Mouse (Mus musculus): Measurements from ENCODE around the gene Morn2. TPM values are rescaled to one million over a fixed set of nuclear protein-coding genes. Genes with fewer than 3 reads are reported as not detected.
"Not testable (repeated sequence)": the region's sequence is repeated elsewhere in the genome, so short reads cannot be mapped to it uniquely, and the experiment has no call there.

The Morn2 gene
- polyA plus RNA-seq (2021), result 47.2 TPM

GRCm38 (mm10) chr17:80290074-80290657, at the start of gene Morn2, which contains the start of gene Dhx57:
Gene Morn2, plus strand, starts transcription at chr17:80290203.
Gene Dhx57, minus strand, starts transcription at chr17:80290476.
- no peak for TF ChIP-seq CTCF (IDR thresholded peaks at IDR 0.05)
- H3K27me3 ChIP-seq, result no peaks in the 10 kb centered on the region
- CTCF ChIA-PET, result interaction anchor here (1.3 to 3.3 kb wide), 7 partner anchors 17 to 273 kb away, joined by 3 to 19 read pairs (median 5); partner anchors contain the start of gene Arhgef33
- POLR2A ChIA-PET, result no interaction called here
- DNase-seq (ENCODE audit: low read depth, low spot score) (peak; percentile 68), ATAC-seq (peak; percentile 96)
- in situ Hi-C loops (cut with MboI; ENCODE audit: low pct_unique_long_range_greater_than_20kb), result loop anchor here (5.0 to 25.0 kb wide), 2 partner anchors 267 to 547 kb away; no protein-coding TSS in a partner anchor

- no peak for ATAC-seq
- CTCF ChIA-PET, result no interaction called here
- in situ Hi-C loops (cut with MboI; ENCODE audit: low pct_unique_long_range_greater_than_20kb), result no loop called here
These were observed 48.4 kb upstream of the Morn2 start for GRCm38 (mm10) chr17:80241594-80241993.

GRCm38 (mm10) chr17:80243116-80243515, 46.9 kb upstream of the Morn2 start:
- in situ Hi-C loops (cut with MboI; ENCODE audit: low pct_unique_long_range_greater_than_20kb), result no loop called here
- no peaks in the 10 kb centered on the region for H3K27me3 ChIP-seq
- ATAC-seq (no peak), DNase-seq (ENCODE audit: low read depth, low spot score) (no peak)
- ChIA-PET POLR2A (no interaction called here), CTCF (interaction anchor here (1.3 to 1.4 kb wide), 2 partner anchors 8 to 10 kb away, joined by 3 read pairs; no protein-coding TSS in a partner anchor)
- no peak for TF ChIP-seq CTCF (IDR thresholded peaks at IDR 0.05)

More at GRCm38 (mm10) chr17:80241594-80241993, 48.4 kb upstream of the Morn2 start:
- DNase-seq (ENCODE audit: low read depth, low spot score), result no peak
- TF ChIP-seq CTCF (IDR thresholded peaks at IDR 0.05), result no peak
- H3K27me3 ChIP-seq, result no peaks in the 10 kb centered on the region
- POLR2A ChIA-PET, result interaction anchor here (0.7 to 1.1 kb wide), 2 partner anchors 9 to 26 kb away, joined by 5 to 6 read pairs; no protein-coding TSS in a partner anchor

- CTCF ChIA-PET, result interaction anchor here (0.9 to 1.1 kb wide), 2 partner anchors 10 to 29 kb away, joined by 3 to 4 read pairs; partner anchors contain the start of gene Gemin6
- DNase-seq (ENCODE audit: low read depth, low spot score), result peak; percentile 22
- POLR2A ChIA-PET, result no interaction called here
- no peaks in the 10 kb centered on the region for H3K27me3 ChIP-seq
- in situ Hi-C loops (cut with MboI; ENCODE audit: low pct_unique_long_range_greater_than_20kb), result no loop called here
- peak; percentile 49 for ATAC-seq
- no peak for TF ChIP-seq CTCF (IDR thresholded peaks at IDR 0.05)
These were observed 37.1 kb upstream of the Morn2 start for GRCm38 (mm10) chr17:80252757-80253525.

GRCm38 (mm10) chr17:80254421-80254820, 35.6 kb upstream of the Morn2 start:
- no peak for TF ChIP-seq CTCF (IDR thresholded peaks at IDR 0.05)
- CTCF ChIA-PET, result no interaction called here
- no peaks in the 10 kb centered on the region for H3K27me3 ChIP-seq
- ATAC-seq, result no peak
- DNase-seq (ENCODE audit: low read depth, low spot score), result no peak
- POLR2A ChIA-PET, result interaction anchor here (0.6 to 1.7 kb wide), 2 partner anchors 20 to 31 kb away, joined by 5 to 6 read pairs; no protein-coding TSS in a partner anchor
- in situ Hi-C loops (cut with MboI; ENCODE audit: low pct_unique_long_range_greater_than_20kb), result no loop called here

DNA sequence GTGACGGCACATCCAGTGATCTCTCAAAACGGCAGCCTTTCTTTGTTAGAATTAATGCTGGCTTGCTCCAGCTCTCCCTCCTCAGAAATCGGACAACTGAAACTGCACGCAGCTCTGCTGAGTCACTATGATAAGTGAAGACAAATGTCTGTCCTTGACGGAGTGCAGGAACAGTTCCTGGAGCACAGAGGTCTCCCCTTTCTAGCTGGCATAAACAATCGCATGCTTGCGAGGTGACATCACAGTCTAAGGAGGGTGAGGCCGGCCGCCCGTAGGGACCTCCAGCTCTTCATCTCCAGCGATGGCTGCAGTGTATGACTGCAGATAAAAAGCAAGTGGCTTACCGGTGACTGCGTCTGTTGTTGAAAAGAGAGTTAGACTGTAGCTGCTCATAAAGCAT, 34.8 kb upstream of the Morn2 start:
- in situ Hi-C loops (cut with MboI; ENCODE audit: low pct_unique_long_range_greater_than_20kb), result no loop called here
- no peaks in the 10 kb centered on the region for H3K27me3 ChIP-seq
- POLR2A ChIA-PET, result interaction anchor here (1.7 kb wide), 1 partner anchor 21 kb away, joined by 6 read pairs; no protein-coding TSS in a partner anchor
- peak; percentile 61 for DNase-seq (ENCODE audit: low read depth, low spot score)
- CTCF ChIA-PET, result interaction anchor here (0.8 to 1.2 kb wide), 3 partner anchors 9 to 35 kb away, joined by 3 to 4 read pairs (median 3); partner anchors contain the start of genes Dhx57 and Morn2
- ATAC-seq, result peak; percentile 81
- TF ChIP-seq CTCF (IDR thresholded peaks at IDR 0.05), result no peak

GRCm38 (mm10) chr17:80267065-80267464, 22.9 kb upstream of the Morn2 start:
- TF ChIP-seq CTCF (IDR thresholded peaks at IDR 0.05), result no peak
- no peak for ATAC-seq
- DNase-seq (ENCODE audit: low read depth, low spot score), result no peak
- ChIA-PET CTCF (no interaction called here), POLR2A (interaction anchor here (0.5 kb wide), 1 partner anchor 26 kb away, joined by 6 read pairs; no protein-coding TSS in a partner anchor)
- H3K27me3 ChIP-seq, result no peaks in the 10 kb centered on the region
- in situ Hi-C loops (cut with MboI; ENCODE audit: low pct_unique_long_range_greater_than_20kb), result no loop called here

DNA sequence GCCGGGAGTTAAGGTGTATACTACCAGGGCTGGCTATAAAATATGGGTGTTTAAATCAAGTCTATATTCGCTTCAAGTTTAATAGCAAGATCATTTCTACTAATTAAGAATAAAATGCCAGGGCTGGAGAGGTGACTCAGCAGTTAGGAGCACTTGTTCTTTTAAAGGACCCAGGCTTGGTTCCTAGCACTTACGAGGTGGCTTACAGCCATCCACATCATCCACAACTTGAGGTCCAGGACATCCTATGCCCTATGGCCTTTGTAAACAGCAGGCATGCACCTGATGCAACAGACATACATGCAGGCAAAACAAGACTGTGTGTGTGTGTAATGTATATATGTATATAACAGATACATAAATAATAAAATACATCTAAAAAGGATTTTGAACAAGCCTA, 21.9 kb upstream of the Morn2 start:
- H3K27me3 ChIP-seq, result no peaks in the 10 kb centered on the region
- no peak for DNase-seq (ENCODE audit: low read depth, low spot score)
- in situ Hi-C loops (cut with MboI; ENCODE audit: low pct_unique_long_range_greater_than_20kb), result no loop called here
- no peak for TF ChIP-seq CTCF (IDR thresholded peaks at IDR 0.05)
- no peak for ATAC-seq
- POLR2A ChIA-PET, result no interaction called here
- CTCF ChIA-PET, result no interaction called here

DNA sequence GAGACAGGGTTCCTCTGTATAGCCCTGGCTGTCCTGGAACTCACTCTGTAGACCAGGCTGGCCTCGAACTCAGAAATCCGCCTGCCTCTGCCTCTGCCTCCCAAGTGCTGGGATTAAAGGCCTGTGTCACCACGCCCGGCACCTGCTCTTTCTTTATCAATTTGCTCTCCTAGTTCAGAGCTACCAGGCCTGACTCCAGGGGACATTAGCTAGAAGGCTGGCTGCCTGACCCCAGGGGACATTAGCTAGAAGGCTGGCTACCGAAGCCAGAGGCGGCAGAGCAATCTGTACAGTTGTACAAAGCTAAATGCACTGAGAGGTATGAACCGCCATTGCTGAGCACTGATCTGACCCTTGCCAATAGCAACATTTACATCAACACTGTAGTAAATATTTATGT, 19.4 kb upstream of the Morn2 start:
- H3K27me3 ChIP-seq; DNase-seq (ENCODE audit: low read depth, low spot score); in situ Hi-C loops (cut with MboI; ENCODE audit: low pct_unique_long_range_greater_than_20kb); ATAC-seq: not testable (repeated sequence)
- CTCF ChIA-PET, result interaction anchor here (1.3 kb wide), 1 partner anchor 11 kb away, joined by 4 read pairs; no protein-coding TSS in a partner anchor
- POLR2A ChIA-PET, result interaction anchor here (1.0 kb wide), 1 partner anchor 9 kb away, joined by 4 read pairs; no protein-coding TSS in a partner anchor

GRCm38 (mm10) chr17:80278255-80278654, 11.7 kb upstream of the Morn2 start:
- no peak for TF ChIP-seq CTCF (IDR thresholded peaks at IDR 0.05)
- ChIA-PET CTCF (no interaction called here), POLR2A (no interaction called here)
- H3K27me3 ChIP-seq, result no peaks in the 10 kb centered on the region
- DNase-seq (ENCODE audit: low read depth, low spot score) (no peak), ATAC-seq (no peak)
- in situ Hi-C loops (cut with MboI; ENCODE audit: low pct_unique_long_range_greater_than_20kb), result loop anchor here (25.0 kb wide), 1 partner anchor 559 kb away; no protein-coding TSS in a partner anchor

Measured in Patski (cell line).